In the genomic region with DNA sequence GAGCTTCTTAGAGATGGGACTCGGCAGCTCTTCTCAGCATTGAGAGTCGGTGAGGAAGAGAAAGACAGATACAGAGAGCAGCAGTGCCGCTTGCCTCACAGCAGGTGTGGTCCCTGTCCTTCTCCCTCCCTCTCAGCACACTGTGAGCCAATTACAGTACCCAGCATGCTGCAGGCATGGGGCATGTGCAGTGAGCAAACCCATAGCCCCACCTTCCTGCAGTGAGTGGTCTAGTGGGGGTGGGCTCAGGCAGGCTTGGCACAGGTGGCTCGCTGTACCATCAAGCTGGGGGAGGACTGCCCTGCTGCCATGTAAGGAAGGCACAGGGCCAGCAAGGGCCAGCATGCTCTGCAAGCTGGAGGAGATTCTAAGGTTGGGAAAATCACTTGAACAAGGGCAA, we compare ENCODE assay signal across 10 mouse cellular contexts. TPM values are rescaled to one million over a fixed set of nuclear protein-coding genes. Genes with fewer than 3 reads are reported as not detected.
A peak's percentile ranks its signal among the peaks of the same experiment; 100 is the strongest.
DNase-seq lines count a peak whose midpoint lies in the region; TF ChIP-seq lines count a peak whose summit lies in the region.
"Had no signal": no experiment of that assay in that cellular context is flagged by ENCODE, and none has a peak within 500 bp of the region (broad histone marks: within the 10 kb centered on the region; RNA-seq: fewer than 3 reads in every experiment).

No protein-coding gene starts in this region.

- intact Hi-C loops in left cerebral cortex, adult 2 months (cut with DNase I), result no loop called here
- intact Hi-C loops in left cerebral cortex, postnatal 36 days (cut with DNase I), result no loop called here

- H3K4me3 ChIP-seq in left cerebral cortex, adult 2 months, result no peak overlapping the region
- H3K4me3 ChIP-seq: gastrocnemius, adult 2 months had no signal

- no peak for TF ChIP-seq CTCF in left cerebral cortex, adult 2 months (IDR thresholded peaks at IDR 0.05)

- DNase-seq in left cerebral cortex, adult 2 months (ENCODE audit: extremely low spot score in 1 of 2, low spot score in 2 of 2), result peak in 1 of 2 experiments; percentile 45
- DNase-seq in left cerebral cortex, adult 11 months (ENCODE audit: low spot score), result no peak
- peak; percentile 54 to 59 for DNase-seq in cerebellum, postnatal 36 days
- peak; percentile 39 to 49 for DNase-seq in left cerebral cortex, postnatal 36 days (ENCODE audit: low spot score in 2 of 2)
- peak; percentile 40 for DNase-seq in retina, postnatal 1 day
- no peak for DNase-seq in natural killer cell, adult 2 months (ENCODE audit: low spot score in 2 of 2)
- DNase-seq in gastrocnemius, adult 8-10 months (ENCODE audit: low spot score in 2 of 2), result no peak
- no peak for DNase-seq in gastrocnemius, postnatal 25 days
- DNase-seq: gastrocnemius, adult 2 months had no signal

- H3K27ac ChIP-seq in left cerebral cortex, adult 2 months, result peak overlapping the region; percentile 81
- H3K27ac ChIP-seq: gastrocnemius, adult 2 months; macrophage had no signal

RNA-seq across cellular contexts. Expression of a gene that starts 35.8 kb away (rescaled TPM):
- total RNA-seq in left cerebral cortex, adult 2 months (2021), result 100 to 1,000 TPM; 143 to 156 TPM
- 100 to 1,000 TPM; 163 to 164 TPM for total RNA-seq in left cerebral cortex, postnatal 36 days (2021)
- under 1 TPM in 2 of 4 experiments, not detected in 2; 0.24 to 0.31 TPM for total RNA-seq in gastrocnemius, adult 8-10 months (2022)
- total RNA-seq in gastrocnemius, postnatal 25 days (2021), result not detected

Comparison
In these comparisons a context has a peak if more than half of its experiments do, and no peak if none do; other contexts are left out.
1. DNase-seq: peak in cerebellum, postnatal 36 days (2 of 2), left cerebral cortex, postnatal 36 days (2 of 2) and retina, postnatal 1 day (single experiment); none in left cerebral cortex, adult 11 months (single experiment), natural killer cell, adult 2 months (0 of 2), gastrocnemius, adult 8-10 months (0 of 2) and gastrocnemius, postnatal 25 days (single experiment).
2. RNA of a gene that starts 35.8 kb away (total RNA-seq): 163 to 164 TPM in left cerebral cortex, postnatal 36 days and 143 to 156 TPM in left cerebral cortex, adult 2 months; 0.24 to 0.31 TPM in gastrocnemius, adult 8-10 months and not detected in gastrocnemius, postnatal 25 days; every median in the first group is over 100 times any median in the second.